ENCODE assay signal across 15 mouse cellular contexts in genomic region chr1:77592649-77593048, GRCm38 (mm10).
"Had no signal": no experiment of that assay in that cellular context is flagged by ENCODE, and none has a peak within 500 bp of the region (broad histone marks: within the 10 kb centered on the region; RNA-seq: fewer than 3 reads in every experiment).

No protein-coding gene starts in this region.

- H3K9ac ChIP-seq: lung, embryonic 14.5 days; midbrain, embryonic 13.5 days; neural tube, embryonic 12.5 days; stomach, embryonic 15.5 days had no signal

- H3K27ac ChIP-seq: midbrain, embryonic 10.5 days; midbrain, embryonic 13.5 days; neural tube, embryonic 12.5 days; stomach, embryonic 15.5 days; stomach, postnatal 0 days had no signal

- H3K4me1 ChIP-seq: neural tube, embryonic 12.5 days; stomach, embryonic 15.5 days had no signal

- DNase-seq: lung, adult 18-20 months; lung, embryonic 14.5 days; lung, postnatal 10 days; lung, postnatal 4 days; right cerebral cortex, postnatal 14 days; thymus, adult 2 months; thymus, postnatal 25 days; thymus, postnatal 4 days had no signal

- ATAC-seq: midbrain, embryonic 13.5 days; midbrain, embryonic 16.5 days had no signal

- H3K4me2 ChIP-seq: lung, embryonic 14.5 days; midbrain, embryonic 13.5 days; neural tube, embryonic 12.5 days; stomach, embryonic 15.5 days had no signal

- H3K27me3 ChIP-seq: midbrain, embryonic 13.5 days; neural tube, embryonic 12.5 days; stomach, embryonic 15.5 days had no signal

- H3K36me3 ChIP-seq: midbrain, embryonic 10.5 days; midbrain, embryonic 13.5 days; neural tube, embryonic 12.5 days; stomach, embryonic 15.5 days had no signal

- H3K4me3 ChIP-seq: midbrain, embryonic 10.5 days; midbrain, embryonic 13.5 days; myocyte; neural tube, embryonic 12.5 days; stomach, embryonic 15.5 days had no signal

- H3K9me3 ChIP-seq: midbrain, embryonic 10.5 days; midbrain, embryonic 13.5 days; neural tube, embryonic 12.5 days; stomach, embryonic 15.5 days had no signal
